Mouse (Mus musculus): Measurements from ENCODE around the gene Ago3. TPM values are rescaled to one million over a fixed set of nuclear protein-coding genes. Genes with fewer than 3 reads are reported as not detected.

Ago3 gene
- total and polyA plus RNA-seq, 3 experiments, result 7.3 to 7.9 TPM; not detected in 1

GRCm38 (mm10) chr4:126423866-126424265, 5.5 kb downstream of the Ago3 start:
- Histone ChIP-seq H3K9ac (ENCODE audit: control insufficient read depth, low read depth, low read length, poor library complexity, severe bottlenecking) (no peak overlapping the region), H3K9me3 (replicated peaks; ENCODE audit: insufficient read depth, low read length) (no peaks in the 10 kb centered on the region), H3K4me1 (ENCODE audit: control insufficient read depth in 1 of 2, insufficient read depth in 2 of 2, low read length in 2 of 2) (peaks cover 5 to 6% of the 10 kb centered on the region in 2 experiments), H3K79me2 (ENCODE audit: control insufficient read depth, insufficient read depth, low read length, poor library complexity) (peaks cover 11% of the 10 kb centered on the region), H3K27me3 (ENCODE audit: control insufficient read depth in 1 of 2, insufficient read depth in 2 of 2, low read length in 2 of 2) (no peaks in the 10 kb centered on the region), H3K4me3 (ENCODE audit: control insufficient read depth in 1 of 2, insufficient read depth in 1 of 2, low read depth in 2 of 2, low read length in 2 of 2) (no peak overlapping the region), H3K27ac (ENCODE audit: control insufficient read depth, low read depth, low read length) (no peak overlapping the region), H3K36me3 (ENCODE audit: control insufficient read depth in 1 of 2, insufficient read depth in 2 of 2, low read length in 2 of 2) (peaks cover 0 to 12% of the 10 kb centered on the region in 2 experiments; a peak in 2 of 4 replicates)
- no peak for DNase-seq (ENCODE audit: low read depth, low spot score)
- no peak for TF ChIP-seq TBP (IDR thresholded peaks at IDR 0.05; ENCODE audit: low read depth, low read length)
- no peak for TF ChIP-seq USF2 (IDR thresholded peaks at IDR 0.05; ENCODE audit: borderline replicate concordance in 1 of 2, insufficient read depth in 1 of 2, low read depth in 1 of 2, low read length in 2 of 2)
- no peak for TF ChIP-seq MYB (IDR thresholded peaks at IDR 0.05; ENCODE audit: low read depth, low read length)
- TF ChIP-seq E2F4 (IDR thresholded peaks at IDR 0.05; ENCODE audit: borderline replicate concordance, low read depth, low read length), result no peak
- TF ChIP-seq ELF1 (IDR thresholded peaks at IDR 0.05; ENCODE audit: low read depth, low read length), result no peak
- no peak for TF ChIP-seq CHD1 (IDR thresholded peaks at IDR 0.05; ENCODE audit: low read depth, low read length)
- TF ChIP-seq KAT2A (conservative IDR thresholded peaks at IDR 0.05; ENCODE audit: low read depth, low read length), result no peak
- no peak for TF ChIP-seq JUND (IDR thresholded peaks at IDR 0.05; ENCODE audit: low read depth, low read length)
- TF ChIP-seq ZNF384 (IDR thresholded peaks at IDR 0.05; ENCODE audit: low read depth, low read length), result no peak

- Histone ChIP-seq H3K27me3 (ENCODE audit: control insufficient read depth in 1 of 2, insufficient read depth in 2 of 2, low read length in 2 of 2) (no peaks in the 10 kb centered on the region), H3K9ac (ENCODE audit: control insufficient read depth, low read depth, low read length, poor library complexity, severe bottlenecking) (no peak overlapping the region), H3K36me3 (ENCODE audit: control insufficient read depth in 1 of 2, insufficient read depth in 2 of 2, low read length in 2 of 2) (peaks cover 0 to 4% of the 10 kb centered on the region in 2 experiments; a peak in 2 of 4 replicates), H3K4me1 (ENCODE audit: control insufficient read depth in 1 of 2, insufficient read depth in 2 of 2, low read length in 2 of 2) (no peaks in the 10 kb centered on the region), H3K9me3 (replicated peaks; ENCODE audit: insufficient read depth, low read length) (no peaks in the 10 kb centered on the region), H3K27ac (ENCODE audit: control insufficient read depth, low read depth, low read length) (no peak overlapping the region), H3K4me3 (ENCODE audit: control insufficient read depth in 1 of 2, insufficient read depth in 1 of 2, low read depth in 2 of 2, low read length in 2 of 2) (no peak overlapping the region), H3K79me2 (ENCODE audit: control insufficient read depth, insufficient read depth, low read length, poor library complexity) (no peaks in the 10 kb centered on the region)
- TF ChIP-seq HCFC1 (IDR thresholded peaks at IDR 0.05; ENCODE audit: low read depth, low read length) (no peak), E2F4 (IDR thresholded peaks at IDR 0.05; ENCODE audit: borderline replicate concordance, low read depth, low read length) (no peak), CHD1 (IDR thresholded peaks at IDR 0.05; ENCODE audit: low read depth, low read length) (no peak), KAT2A (conservative IDR thresholded peaks at IDR 0.05; ENCODE audit: low read depth, low read length) (no peak)
- DNase-seq (ENCODE audit: low read depth, low spot score), result no peak
Measured at GRCm38 (mm10) chr4:126415707-126416106, 13.6 kb downstream of the Ago3 start.

GRCm38 (mm10) chr4:126412526-126412925, 16.8 kb downstream of the Ago3 start:
- no peak for DNase-seq (ENCODE audit: low read depth, low spot score)
- no peak for TF ChIP-seq RAD21 (IDR thresholded peaks at IDR 0.05; ENCODE audit: low read depth, low read length)
- TF ChIP-seq MYB (IDR thresholded peaks at IDR 0.05; ENCODE audit: low read depth, low read length), result no peak
- TF ChIP-seq BHLHE40 (IDR thresholded peaks at IDR 0.05; ENCODE audit: borderline replicate concordance, low read depth, low read length), result no peak
- no peak for TF ChIP-seq TCF12 (IDR thresholded peaks at IDR 0.05; ENCODE audit: low read depth, low read length)
- no peak for TF ChIP-seq ZC3H11A (IDR thresholded peaks at IDR 0.05; ENCODE audit: low read depth, low read length)
- TF ChIP-seq GABPA (IDR thresholded peaks at IDR 0.05; ENCODE audit: low read depth, low read length), result no peak
- no peak for TF ChIP-seq KAT2A (conservative IDR thresholded peaks at IDR 0.05; ENCODE audit: low read depth, low read length)
- TF ChIP-seq MAX (IDR thresholded peaks at IDR 0.05; ENCODE audit: low read length), result no peak
- TF ChIP-seq CTCF (IDR thresholded peaks at IDR 0.05 in 2 of 3, conservative IDR thresholded peaks at IDR 0.05 in 1 of 3; ENCODE audit: control insufficient read depth in 1 of 3, insufficient read depth in 1 of 3, low read depth in 2 of 3, low read length in 3 of 3, poor library complexity in 1 of 3, severe bottlenecking in 1 of 3), result no peak
- no peak for TF ChIP-seq MYC (IDR thresholded peaks at IDR 0.05; ENCODE audit: low read depth, low read length)
- no peak for TF ChIP-seq CHD1 (IDR thresholded peaks at IDR 0.05; ENCODE audit: low read depth, low read length)
- no peak for TF ChIP-seq ETS1 (IDR thresholded peaks at IDR 0.05; ENCODE audit: low read depth, low read length)
- TF ChIP-seq ELF1 (IDR thresholded peaks at IDR 0.05; ENCODE audit: low read depth, low read length), result no peak
- no peak for TF ChIP-seq NELFE (IDR thresholded peaks at IDR 0.05; ENCODE audit: low read depth, low read length)
- no peak for TF ChIP-seq HCFC1 (IDR thresholded peaks at IDR 0.05; ENCODE audit: low read depth, low read length)
- TF ChIP-seq SMC3 (IDR thresholded peaks at IDR 0.05; ENCODE audit: low read depth, low read length), result no peak
- TF ChIP-seq MXI1 (IDR thresholded peaks at IDR 0.05; ENCODE audit: low read depth, low read length), result no peak
- TF ChIP-seq USF1 (IDR thresholded peaks at IDR 0.05; ENCODE audit: low read depth, low read length), result no peak
- no peak for TF ChIP-seq ZMIZ1 (IDR thresholded peaks at IDR 0.05; ENCODE audit: low read depth, low read length)
- TF ChIP-seq MAFK (IDR thresholded peaks at IDR 0.05; ENCODE audit: borderline replicate concordance, low read depth, low read length), result no peak
- Histone ChIP-seq H3K4me3 (ENCODE audit: control insufficient read depth in 1 of 2, insufficient read depth in 1 of 2, low read depth in 2 of 2, low read length in 2 of 2) (no peak overlapping the region), H3K9ac (ENCODE audit: control insufficient read depth, low read depth, low read length, poor library complexity, severe bottlenecking) (no peak overlapping the region), H3K9me3 (replicated peaks; ENCODE audit: insufficient read depth, low read length) (no peaks in the 10 kb centered on the region), H3K27me3 (ENCODE audit: control insufficient read depth in 1 of 2, insufficient read depth in 2 of 2, low read length in 2 of 2) (no peaks in the 10 kb centered on the region), H3K79me2 (ENCODE audit: control insufficient read depth, insufficient read depth, low read length, poor library complexity) (no peaks in the 10 kb centered on the region), H3K27ac (ENCODE audit: control insufficient read depth, low read depth, low read length) (no peak overlapping the region), H3K4me1 (ENCODE audit: control insufficient read depth in 1 of 2, insufficient read depth in 2 of 2, low read length in 2 of 2) (no peaks in the 10 kb centered on the region), H3K36me3 (ENCODE audit: control insufficient read depth in 1 of 2, insufficient read depth in 2 of 2, low read length in 2 of 2) (peaks cover 0 to 4% of the 10 kb centered on the region in 2 experiments; a peak in 2 of 4 replicates)

All from MEL (cell line).